Mouse (Mus musculus) embryo, embryonic 9.5 days (tissue): Measurements from ENCODE around the gene Prnp.

Source experiments
- DNase-seq: peaks from one replicate; pipeline ENCODE4 v3.0.0-alpha.2; 2017; ENCODE audit errors: extremely low spot score

Prnp gene

DNA sequence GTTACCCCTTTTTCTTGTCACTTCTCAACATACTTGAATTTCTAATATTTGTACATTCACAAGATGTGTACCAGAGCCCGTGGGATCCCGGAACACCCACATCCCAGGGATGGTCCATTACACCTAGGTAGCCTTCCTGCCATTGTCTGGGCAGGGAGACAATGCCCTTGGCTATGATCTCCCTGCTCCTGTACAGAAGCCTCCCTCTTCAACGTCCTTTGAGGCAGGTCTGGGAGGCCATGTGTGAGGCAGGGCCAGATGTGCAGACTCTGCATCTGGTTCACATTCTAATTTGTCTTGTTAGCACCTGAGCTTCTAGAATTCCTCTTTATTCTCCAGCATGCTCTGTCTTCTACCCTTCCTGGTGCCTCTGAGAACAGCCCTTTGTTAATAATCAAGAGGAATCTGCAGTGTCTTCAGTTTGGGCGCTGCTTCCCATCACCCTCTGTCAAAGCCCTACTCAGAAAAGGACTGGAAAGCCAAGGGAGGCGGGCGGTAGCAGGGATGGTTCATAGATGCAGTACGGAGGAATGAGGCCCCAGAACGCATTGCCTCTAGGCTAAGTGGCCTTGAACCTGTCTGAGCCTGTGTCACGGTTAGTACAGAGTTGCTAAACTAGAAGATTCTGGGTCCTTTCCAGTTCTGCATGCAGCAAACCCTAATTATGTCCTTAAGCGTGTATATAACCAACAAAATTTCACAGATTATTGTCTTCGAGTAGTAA lies 39.4 kb downstream of the Prnp start:
- no peak for DNase-seq

DNA sequence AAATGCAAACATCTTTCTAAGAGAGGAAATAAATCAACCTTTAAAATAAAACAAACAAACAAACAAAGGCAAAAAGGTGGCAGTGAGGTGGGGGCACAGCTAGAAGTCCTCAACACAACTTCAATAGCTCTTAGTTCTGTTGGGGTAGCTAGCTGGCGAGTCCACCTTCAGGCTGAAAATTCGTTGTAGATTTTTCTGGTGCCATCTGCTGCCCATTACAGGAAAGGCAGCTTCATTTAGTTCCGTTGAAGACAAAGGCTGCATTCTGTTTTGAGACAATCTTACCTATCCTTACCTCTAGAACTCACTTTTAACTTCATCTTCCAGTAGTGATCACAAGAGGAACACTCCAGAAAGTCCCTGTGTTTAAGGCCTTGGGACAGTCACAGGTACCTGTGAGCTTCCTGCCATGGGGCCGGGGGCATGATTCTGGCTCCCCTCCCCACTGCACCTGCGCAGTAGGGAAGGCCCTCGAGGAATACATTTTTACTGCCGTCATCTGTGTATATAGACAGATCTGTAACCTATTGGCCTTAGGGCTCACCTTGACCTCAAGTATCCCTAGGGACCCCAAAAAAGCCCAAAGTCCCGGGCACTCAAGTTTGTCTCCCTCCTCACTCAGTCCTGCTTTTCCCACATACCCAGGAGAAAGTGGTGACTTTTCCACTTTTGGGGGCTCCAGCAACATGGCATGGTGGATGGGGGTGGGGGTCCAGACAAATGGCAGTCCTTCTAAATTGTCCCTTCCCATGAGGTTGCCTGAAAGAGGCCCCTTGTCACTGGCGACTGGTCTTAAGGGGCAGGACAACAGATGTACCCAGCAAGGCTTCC lies 40.3 kb downstream of the Prnp start:
- peak; percentile 39 for DNase-seq

DNA sequence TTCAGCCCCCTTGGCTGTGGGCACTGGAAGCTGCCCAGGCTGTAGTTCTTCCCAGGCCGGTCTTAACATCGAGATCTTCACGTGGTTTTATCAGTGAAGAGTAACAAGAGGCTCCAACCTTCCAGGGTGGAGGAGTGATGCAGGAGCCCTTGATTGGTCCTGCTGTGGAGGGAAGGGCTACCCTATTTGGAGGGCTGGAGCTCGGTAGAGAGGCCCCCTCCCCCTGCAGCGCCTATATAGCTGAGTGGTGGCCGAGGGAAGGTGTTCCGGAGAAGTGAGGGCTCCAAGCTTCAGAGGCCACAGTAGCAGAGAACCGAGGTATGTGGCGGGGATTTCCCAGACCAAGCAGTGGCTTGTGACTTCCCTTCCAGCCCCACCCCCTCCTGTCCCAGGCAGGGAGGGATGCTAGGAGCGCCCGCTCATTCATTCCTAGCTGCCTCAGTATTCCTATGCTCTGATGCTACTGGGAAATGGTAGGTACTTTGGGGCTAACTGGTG lies 40.9 kb downstream of the Prnp start, which contains the start of gene Prnd:
Gene Prnd (plus strand): TSS at position 264 of the 498 bp plus-strand sequence.
- DNase-seq, result no peak

DNA sequence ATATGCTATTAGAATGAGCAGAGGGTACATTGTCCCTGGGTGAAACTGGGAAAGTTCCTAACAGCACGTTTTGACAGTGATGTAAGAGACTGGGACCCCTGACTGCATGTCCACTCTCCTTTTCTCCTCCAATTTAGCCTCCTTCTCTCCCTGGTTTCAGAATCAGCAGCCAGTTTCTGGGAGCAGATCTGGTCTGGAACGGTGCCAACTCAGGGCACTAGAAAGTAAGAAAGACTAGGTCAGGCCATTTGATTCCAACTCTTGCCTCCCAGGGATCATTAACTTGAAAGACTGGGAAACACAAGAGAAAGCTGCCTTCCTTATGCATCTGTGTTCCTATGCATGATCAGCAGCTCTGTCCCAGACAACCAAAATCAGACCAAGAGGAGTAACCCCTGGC lies 42.7 kb downstream of the Prnp start:
- no peak for DNase-seq

DNA sequence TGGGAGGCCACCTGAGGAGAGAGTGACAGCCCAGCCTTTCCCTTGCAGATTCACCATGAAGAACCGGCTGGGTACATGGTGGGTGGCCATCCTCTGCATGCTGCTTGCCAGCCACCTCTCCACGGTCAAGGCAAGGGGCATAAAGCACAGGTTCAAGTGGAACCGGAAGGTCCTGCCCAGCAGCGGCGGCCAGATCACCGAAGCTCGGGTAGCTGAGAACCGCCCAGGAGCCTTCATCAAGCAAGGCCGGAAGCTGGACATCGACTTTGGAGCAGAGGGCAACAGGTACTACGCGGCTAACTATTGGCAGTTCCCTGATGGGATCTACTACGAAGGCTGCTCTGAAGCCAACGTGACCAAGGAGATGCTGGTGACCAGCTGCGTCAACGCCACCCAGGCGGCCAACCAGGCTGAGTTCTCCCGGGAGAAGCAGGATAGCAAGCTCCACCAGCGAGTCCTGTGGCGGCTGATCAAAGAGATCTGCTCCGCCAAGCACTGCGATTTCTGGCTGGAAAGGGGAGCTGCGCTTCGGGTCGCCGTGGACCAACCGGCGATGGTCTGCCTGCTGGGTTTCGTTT lies 43.3 kb downstream of the Prnp start:
- no peak for DNase-seq

DNA sequence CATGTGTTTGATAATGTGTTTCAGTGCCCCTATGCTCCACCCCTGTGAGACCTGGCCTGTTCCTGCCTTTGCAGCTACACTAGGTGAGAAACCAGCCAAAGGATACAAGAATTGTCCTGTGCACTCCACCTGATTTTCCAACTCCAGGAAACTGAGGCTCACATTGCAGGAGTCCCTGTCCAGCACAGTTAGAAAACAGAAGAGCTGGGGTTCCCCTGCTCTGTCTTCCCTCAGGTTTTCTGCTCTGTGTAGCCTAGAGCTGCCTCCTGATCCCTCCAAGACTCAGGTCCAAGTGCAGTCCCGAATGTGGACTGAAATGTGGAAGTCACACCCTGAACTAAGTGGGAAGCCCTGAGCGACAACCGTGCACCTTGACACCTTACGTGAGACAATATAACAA lies 44.0 kb downstream of the Prnp start:
- no peak for DNase-seq

DNA sequence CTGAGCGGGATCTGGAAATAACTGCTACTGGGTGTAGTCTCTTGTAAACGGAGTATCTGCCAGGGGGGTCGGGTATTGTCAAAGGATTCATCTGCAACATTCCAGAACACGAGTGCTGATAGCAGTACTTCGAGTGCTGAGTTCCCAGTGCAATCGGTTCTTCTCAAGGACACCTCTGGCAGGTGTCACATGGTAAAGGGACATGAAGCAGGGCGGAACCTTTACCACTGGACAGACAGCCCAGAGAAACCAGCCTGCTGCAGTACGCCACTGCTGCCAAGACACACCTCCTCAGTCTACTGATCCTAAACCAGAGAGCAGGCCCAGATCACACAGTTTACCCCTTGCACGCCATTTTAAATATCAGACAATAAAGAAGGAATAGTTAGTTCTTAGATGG lies 45.1 kb downstream of the Prnp start:
- no peak for DNase-seq

DNA sequence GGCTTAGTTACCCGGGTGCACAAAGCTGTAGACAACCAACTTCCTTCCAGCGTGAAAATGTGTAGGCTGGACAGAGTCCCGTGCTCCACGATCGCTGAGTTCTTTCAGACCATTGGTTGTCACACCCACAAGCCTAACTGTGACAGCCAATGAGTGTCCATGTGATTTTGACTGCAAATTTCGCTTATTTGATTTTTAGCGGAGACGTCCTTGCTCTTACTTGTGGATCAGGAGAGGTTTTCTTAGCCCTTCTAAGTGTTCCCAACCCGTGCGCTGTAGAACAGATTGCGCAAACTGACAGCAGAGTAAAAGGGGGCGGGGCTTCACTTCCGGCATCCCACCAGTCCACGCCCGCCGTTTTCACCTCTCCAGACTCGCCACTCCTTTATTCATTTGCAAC lies 45.5 kb downstream of the Prnp start:
- peak; percentile 32 for DNase-seq

DNA sequence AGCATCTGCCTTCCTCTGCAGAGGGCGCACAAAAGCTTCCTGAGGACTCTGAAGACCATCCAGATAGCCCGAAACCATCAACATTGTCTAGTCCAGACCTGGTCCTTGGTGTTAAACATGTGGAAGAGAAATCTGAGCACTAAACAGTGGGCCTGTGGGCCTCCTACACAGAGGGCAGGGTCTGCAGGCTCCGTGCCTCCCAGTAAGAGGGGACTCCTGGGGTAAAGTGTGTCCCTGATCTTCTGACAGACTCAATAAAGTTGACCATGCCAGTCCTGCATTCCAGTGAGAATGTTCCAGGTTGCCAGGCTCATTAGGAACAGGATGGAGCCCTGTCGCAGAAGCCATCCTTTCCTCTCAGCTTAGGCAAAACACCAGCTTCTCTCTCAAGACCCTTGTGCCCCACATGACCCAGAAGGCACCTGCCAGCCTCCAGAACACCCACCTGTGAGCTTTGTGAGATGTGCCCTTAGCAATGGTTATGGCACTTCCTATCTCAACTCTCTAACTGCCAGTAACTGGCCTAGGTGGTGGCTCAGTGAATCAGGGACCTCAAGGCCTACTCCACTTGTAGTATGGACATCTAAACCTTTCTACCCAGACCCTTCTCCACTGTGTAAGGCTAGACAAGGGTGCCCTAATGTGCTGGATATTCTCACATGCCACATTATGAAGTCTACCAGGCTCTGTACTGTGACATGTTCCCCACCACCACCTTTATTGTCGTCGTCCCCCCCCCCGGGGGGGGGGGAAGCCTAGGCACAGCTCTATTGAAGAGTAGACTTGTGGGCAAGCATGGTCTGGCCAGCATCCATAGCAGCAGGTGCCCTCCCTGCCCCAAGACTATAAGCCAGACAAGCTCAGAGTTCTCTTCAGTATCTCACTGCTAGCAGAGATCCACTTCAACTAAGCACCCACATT lies 46.9 kb downstream of the Prnp start:
- no peak for DNase-seq

DNA sequence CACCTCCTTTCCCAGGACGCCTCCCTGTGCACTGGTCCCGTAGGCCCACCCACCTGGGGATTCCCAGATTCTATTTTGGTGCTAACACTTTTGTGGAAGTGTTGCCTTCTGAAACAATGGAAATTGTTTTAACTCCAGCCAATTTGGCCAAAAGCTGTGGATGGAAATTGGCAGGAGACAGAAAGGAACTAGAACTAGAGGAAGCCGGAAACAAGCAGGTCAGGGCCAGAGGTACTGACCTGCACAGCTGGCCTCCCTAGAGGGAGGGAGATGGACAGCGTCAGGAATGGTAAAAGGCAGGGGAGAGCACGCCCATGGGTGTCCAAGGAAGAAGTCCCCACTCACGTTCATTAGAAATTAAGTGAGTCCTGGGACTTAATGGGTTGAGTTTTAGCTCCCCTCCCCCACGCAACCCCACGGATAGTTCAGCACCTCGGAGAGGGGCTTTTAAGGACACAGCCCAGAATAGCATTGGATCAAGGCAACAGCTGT lies 48.0 kb downstream of the Prnp start:
- DNase-seq, result no peak

DNA sequence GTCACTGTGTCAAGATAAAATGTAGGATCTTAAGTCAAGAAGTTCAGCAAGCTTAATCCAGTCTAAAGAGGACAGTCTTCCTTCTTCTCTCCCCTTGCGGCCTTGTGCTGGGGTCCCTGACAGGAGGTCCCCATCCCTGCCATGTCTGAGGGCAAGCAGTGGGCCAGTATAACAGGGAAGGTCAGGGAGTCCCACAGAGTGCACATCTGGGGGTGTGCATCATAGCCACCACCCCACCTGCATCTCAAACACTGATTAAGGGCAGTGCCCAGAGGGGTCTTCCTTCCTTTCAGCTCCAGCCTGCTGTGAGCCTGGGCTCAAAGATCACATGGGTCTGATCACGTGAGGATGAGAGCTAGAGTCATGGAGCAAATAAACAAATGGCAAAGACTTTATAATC lies 51.9 kb downstream of the Prnp start:
- DNase-seq, result no peak

DNA sequence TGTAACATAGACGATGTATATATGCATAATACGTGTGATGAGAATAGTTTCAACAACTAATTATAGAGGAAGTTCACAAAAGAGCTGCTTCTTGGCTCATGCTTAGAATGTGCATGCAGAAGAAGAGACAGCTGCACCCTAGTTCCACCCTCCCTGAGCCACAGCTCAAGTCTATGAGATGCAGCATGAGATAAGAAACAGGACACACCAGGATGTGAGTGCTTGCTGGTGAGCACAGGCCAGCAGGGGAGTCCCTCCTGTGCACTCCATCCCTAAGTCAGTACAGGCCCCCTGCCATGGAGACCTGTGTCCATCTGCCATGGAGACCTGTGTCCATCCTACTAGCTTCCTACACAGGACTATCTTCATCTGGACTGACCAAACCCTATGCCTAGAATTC lies 60.9 kb downstream of the Prnp start:
- no peak for DNase-seq

DNA sequence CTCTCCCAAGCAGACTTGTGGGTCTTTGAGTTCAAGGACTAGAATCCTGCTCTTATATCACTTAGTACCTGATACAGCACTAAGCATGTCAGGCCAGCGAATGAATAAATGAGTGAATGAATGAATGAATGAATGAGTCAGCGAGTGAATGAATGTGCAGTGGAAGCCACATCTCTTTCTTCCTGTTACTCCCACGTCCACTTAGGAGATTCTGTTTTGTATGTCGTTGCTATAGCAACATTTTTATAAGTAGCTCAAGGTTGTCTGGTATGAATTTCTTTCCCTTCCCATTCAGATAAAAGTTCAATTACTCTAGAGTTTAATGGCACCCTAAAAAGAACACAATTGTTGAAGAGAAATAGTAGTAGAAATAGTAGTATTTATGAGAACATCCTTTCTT lies 61.4 kb downstream of the Prnp start:
- no peak for DNase-seq

DNA sequence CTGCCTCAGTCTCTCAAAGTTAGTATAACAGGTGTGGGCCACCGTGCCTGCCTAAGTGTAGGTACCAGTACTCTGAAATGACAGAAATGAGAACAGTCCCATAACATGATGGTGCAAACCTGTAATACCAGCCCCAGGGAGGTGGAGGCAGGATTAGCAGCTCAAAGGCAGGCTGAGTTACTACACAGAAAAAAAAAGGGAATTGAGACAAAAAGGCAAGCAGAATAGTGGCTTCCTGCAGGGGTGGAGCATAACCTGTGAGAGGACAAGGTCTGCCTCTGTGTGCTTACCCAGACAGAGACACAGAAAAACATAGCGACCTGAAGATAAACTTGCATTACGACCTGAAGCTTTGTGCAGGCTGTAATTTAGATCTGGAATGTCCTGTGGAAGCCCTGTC lies 66.9 kb downstream of the Prnp start:
- DNase-seq, result no peak

DNA sequence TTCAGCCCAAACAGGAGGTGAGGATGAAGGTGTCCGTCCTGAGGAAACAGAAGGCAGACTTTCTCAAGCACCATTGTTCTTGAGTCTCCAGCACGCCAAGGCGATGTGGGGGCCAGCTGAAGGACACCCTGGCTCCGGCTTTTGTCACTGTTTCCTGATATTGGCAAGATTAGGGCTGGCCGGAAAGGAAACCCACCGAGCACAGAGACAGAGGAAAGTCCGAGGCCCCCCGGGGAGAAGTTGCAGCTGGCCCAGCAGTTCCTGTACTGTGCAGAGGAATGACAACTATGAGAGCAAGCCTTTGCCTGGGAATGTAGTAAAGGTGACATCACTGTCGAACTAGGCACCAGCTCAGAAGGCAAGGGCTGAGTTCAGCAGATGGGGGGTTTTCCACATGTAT lies 71.1 kb downstream of the Prnp start:
- DNase-seq, result peak; percentile 13

DNA sequence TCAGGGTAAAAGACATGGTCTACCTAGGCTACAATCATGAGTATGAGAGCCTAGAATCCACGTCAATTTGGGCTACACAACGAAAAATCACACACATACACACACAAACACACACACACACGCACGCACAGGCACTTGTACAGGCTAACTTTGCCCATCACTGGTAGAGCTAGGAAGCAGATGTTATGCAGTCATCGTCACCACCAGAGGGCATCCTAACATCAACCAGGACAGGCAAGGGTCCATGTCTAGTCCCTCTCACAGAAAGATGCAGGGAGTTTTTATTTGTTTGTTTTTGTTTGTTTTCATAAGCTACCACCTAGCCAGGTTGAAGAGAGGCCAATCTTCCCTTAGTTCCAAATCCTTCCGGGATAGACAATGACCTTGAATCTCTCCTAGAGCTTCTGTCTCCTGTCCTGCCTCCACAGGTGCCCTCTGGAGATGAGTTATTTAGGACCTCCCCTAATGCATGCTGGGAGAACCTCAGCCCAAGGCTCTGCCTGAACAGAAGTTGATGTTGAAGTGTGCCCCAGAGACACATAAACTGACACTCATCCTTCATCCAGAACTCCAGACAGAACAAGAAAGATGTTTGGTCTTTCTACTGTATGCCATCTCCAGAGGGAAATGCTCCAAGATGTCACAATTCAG lies 72.9 kb downstream of the Prnp start:
- peak; percentile 60 for DNase-seq

DNA sequence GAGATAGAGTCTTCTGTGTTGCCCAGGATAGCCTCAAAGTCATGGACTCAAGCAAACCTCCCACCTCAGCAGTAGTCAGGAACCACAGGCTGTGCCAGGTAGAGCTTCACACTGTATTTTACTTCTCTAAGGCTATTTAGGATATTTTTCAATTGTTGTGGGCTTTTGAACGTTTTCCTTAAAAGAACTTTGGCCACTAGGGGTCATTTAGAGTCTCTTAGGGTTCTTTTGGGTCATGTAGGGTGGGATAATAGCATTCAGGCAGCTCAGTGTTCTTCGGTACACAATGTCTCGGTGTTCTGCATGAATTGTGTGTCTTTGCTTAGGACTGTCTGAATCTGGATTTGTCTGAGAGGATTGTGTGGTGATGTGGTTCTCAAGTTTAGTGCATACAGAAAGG lies 78.2 kb downstream of the Prnp start:
- DNase-seq, result no peak
